Mouse (Mus musculus) gonadal fat pad, adult 2 months (tissue): ENCODE results near the gene Slc7a5. TPM values are rescaled to one million over a fixed set of nuclear protein-coding genes. Genes with fewer than 3 reads are reported as not detected.

ENCODE experiments used
- DNase-seq: peaks from one replicate; pipeline ENCODE4 v3.0.0-alpha.2; 2012; ENCODE audit warnings: low read depth
- polyA plus RNA-seq: library from polyadenylated mRNA; depleted of rRNA; stranded (reverse); fragments of >200 nt; gene quantifications from 2 replicates; pipeline ENCODE4 v1.2.3, GENCODE M21; 2012

Slc7a5 gene
- polyA plus RNA-seq, 1 experiment: 438 TPM

- no peak for DNase-seq
Observed at GRCm38 (mm10) chr8:121908378-121909147, 1.1 kb upstream of the Slc7a5 start.

- no peak for DNase-seq
Observed at GRCm38 (mm10) chr8:121906542-121907512, 667 bp downstream of the Slc7a5 start.

GRCm38 (mm10) chr8:121905864-121906263 lies 1.6 kb downstream of the Slc7a5 start:
- no peak for DNase-seq

GRCm38 (mm10) chr8:121905420-121905819 lies 2.1 kb downstream of the Slc7a5 start:
- DNase-seq: no peak

GRCm38 (mm10) chr8:121904999-121905398 lies 2.5 kb downstream of the Slc7a5 start:
- no peak for DNase-seq

- DNase-seq: no peak
Observed at GRCm38 (mm10) chr8:121903977-121904376, 3.5 kb downstream of the Slc7a5 start.

- DNase-seq: no peak
Observed at GRCm38 (mm10) chr8:121901498-121902236, 5.8 kb downstream of the Slc7a5 start.

GRCm38 (mm10) chr8:121899180-121900044 lies 8.1 kb downstream of the Slc7a5 start:
- DNase-seq: no peak

- DNase-seq: peak; percentile 66
Observed at GRCm38 (mm10) chr8:121898401-121898931, 9.0 kb downstream of the Slc7a5 start.

GRCm38 (mm10) chr8:121897871-121898381 lies 9.6 kb downstream of the Slc7a5 start:
- no peak for DNase-seq

GRCm38 (mm10) chr8:121897205-121897604 lies 10.3 kb downstream of the Slc7a5 start:
- no peak for DNase-seq

GRCm38 (mm10) chr8:121896476-121897145 lies 10.9 kb downstream of the Slc7a5 start:
- no peak for DNase-seq

GRCm38 (mm10) chr8:121895910-121896309 lies 11.6 kb downstream of the Slc7a5 start:
- no peak for DNase-seq

- DNase-seq: no peak
Observed at GRCm38 (mm10) chr8:121892875-121893274, 14.6 kb downstream of the Slc7a5 start.

- no peak for DNase-seq
Observed at GRCm38 (mm10) chr8:121889810-121890785, 17.4 kb downstream of the Slc7a5 start.

GRCm38 (mm10) chr8:121889317-121889716 lies 18.2 kb downstream of the Slc7a5 start:
- no peak for DNase-seq

- DNase-seq: no peak
Observed at GRCm38 (mm10) chr8:121887547-121887946, 19.9 kb downstream of the Slc7a5 start.

- DNase-seq: no peak
Observed at GRCm38 (mm10) chr8:121885433-121885832, 22.1 kb downstream of the Slc7a5 start.

- no peak for DNase-seq
Observed at GRCm38 (mm10) chr8:121885001-121885400, 22.5 kb downstream of the Slc7a5 start.
